Mouse (Mus musculus): ENCODE results near the gene Ppip5k1. TPM values are rescaled to one million over a fixed set of nuclear protein-coding genes. Genes with fewer than 3 reads are reported as not detected.

Ppip5k1 gene
- polyA plus RNA-seq, 1 experiment from 2014 or later, result 17.4 TPM

DNA sequence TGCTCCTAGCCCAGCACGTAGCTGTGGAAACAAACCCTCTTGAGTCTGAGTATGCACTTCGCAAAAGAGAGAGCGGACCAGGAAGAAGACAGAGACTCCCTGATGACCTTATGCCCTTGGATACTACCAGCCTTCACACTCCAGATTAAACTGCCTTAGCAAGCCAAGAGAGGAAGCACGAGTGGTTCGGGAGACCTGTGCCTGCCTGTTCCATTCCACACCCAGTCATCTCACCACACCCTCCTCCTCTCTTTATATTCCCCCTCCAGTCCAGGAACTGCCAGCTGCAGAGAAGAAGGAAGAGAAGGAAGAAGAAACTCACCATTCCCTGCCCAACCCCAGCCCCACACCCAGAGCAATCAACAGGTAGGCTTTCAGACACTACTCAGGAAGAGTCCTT is 2.3 kb upstream of the Ppip5k1 start, which contains the start of gene Ckmt1:
Ckmt1 (plus strand) TSS at position 221 of the 400 bp plus-strand sequence.
- H3K4me3 ChIP-seq, result peak within 1 kb of the TSS; percentile 44
- no peaks in the 10 kb centered on the region for H3K36me3 ChIP-seq
- peak within 1 kb of the TSS; percentile 49 for H3K27ac ChIP-seq (replicated peaks)
- peak within 1 kb of the TSS; percentile 72 for H3K9ac ChIP-seq
- no peaks in the 10 kb centered on the region for H3K9me3 ChIP-seq
- ATAC-seq (ENCODE audit: low read depth), result no peak
- peaks cover 31% of the 10 kb centered on the region for H3K4me1 ChIP-seq (replicated peaks)
- WGBS, result 62% methylated on average over 5 of the region's 5 CpGs
- H3K4me2 ChIP-seq, result peak within 1 kb of the TSS; percentile 53
- H3K27me3 ChIP-seq, result peaks cover 54% of the 10 kb centered on the region

DNA sequence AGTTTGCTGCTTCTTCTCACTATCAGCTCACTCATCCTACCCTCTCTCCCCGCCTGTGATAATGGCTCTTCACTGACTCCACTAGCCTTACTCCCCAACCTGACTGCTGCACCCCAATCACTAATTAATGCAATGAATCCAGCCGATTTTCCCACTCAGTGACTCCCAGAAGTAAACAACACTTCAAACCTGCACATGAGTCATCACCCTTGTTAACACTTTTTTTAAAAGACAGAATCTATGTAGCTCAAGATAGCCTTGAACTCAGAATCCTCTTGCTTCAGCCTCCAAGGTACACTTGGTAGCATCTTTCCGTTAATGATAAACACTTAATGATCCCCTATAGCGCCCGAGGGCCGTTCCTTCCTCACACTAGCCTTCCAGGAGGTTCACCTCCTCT is 818 bp downstream of the Ppip5k1 start:
- Histone ChIP-seq H3K27ac (replicated peaks) (peak overlapping the region; percentile 92), H3K27me3 (peaks cover 36% of the 10 kb centered on the region), H3K4me2 (peak overlapping the region; percentile 72), H3K36me3 (peaks cover 10% of the 10 kb centered on the region), H3K9me3 (no peaks in the 10 kb centered on the region), H3K4me3 (peak overlapping the region; percentile 69), H3K4me1 (replicated peaks) (peaks cover 27% of the 10 kb centered on the region), H3K9ac (peak overlapping the region; percentile 88)
- WGBS, result 4% methylated on average over 6 of the region's 6 CpGs
- ATAC-seq (ENCODE audit: low read depth), result no peak

DNA sequence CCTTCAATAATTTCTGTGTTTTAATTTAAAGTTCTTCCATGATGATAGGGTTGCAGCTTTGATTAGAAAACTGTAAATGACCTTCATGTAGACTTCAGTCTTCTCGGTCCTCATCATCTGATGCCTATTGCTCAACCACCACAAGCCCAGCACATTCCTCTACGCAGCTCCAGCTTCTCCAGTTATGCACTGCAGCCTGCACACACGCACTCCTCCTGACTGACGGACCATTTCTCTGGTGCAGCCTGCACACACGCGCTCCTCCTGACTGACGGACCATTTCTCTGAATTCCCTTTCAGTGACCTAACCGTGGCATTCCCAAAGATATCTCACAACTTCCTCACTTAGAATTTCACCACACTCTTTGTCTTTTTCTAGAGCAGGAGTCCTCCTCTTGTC is 2.0 kb downstream of the Ppip5k1 start:
- peaks cover 25% of the 10 kb centered on the region for H3K27me3 ChIP-seq
- no peak overlapping the region for H3K4me2 ChIP-seq
- H3K9ac ChIP-seq, result no peak overlapping the region
- no peaks in the 10 kb centered on the region for H3K9me3 ChIP-seq
- H3K4me1 ChIP-seq (replicated peaks), result peaks cover 15% of the 10 kb centered on the region
- no peak overlapping the region for H3K27ac ChIP-seq (replicated peaks)
- no peak overlapping the region for H3K4me3 ChIP-seq
- peaks cover 20% of the 10 kb centered on the region for H3K36me3 ChIP-seq
- 77% methylated on average over 8 of the region's 8 CpGs for WGBS
- ATAC-seq (ENCODE audit: low read depth), result no peak

DNA sequence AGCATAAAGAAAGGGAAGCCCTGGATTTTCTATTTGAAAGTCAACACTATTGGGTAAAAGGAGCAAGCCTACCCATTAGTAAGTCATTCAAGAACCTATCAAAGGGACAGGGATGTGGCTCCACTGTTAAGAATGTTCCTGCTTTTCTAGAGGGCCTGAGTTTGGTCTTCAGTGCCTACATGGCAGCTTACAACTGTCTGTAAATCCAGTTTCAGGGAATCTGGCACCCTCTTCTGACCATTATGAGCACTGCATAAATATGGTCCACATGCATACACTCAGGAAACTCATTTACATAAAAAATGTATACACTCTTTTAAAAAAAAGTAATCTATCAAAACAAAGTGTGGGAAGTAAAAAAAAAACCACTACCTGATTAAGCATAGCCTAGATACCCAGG is 16.1 kb downstream of the Ppip5k1 start:
- H3K4me3 ChIP-seq, result no peak overlapping the region
- ATAC-seq (ENCODE audit: low read depth), result no peak
- no peak overlapping the region for H3K9ac ChIP-seq
- H3K4me1 ChIP-seq (replicated peaks), result no peaks in the 10 kb centered on the region
- H3K4me2 ChIP-seq, result no peak overlapping the region
- no peaks in the 10 kb centered on the region for H3K27me3 ChIP-seq
- H3K36me3 ChIP-seq, result peaks cover 64% of the 10 kb centered on the region
- H3K27ac ChIP-seq (replicated peaks), result no peak overlapping the region
- H3K9me3 ChIP-seq, result no peaks in the 10 kb centered on the region

DNA sequence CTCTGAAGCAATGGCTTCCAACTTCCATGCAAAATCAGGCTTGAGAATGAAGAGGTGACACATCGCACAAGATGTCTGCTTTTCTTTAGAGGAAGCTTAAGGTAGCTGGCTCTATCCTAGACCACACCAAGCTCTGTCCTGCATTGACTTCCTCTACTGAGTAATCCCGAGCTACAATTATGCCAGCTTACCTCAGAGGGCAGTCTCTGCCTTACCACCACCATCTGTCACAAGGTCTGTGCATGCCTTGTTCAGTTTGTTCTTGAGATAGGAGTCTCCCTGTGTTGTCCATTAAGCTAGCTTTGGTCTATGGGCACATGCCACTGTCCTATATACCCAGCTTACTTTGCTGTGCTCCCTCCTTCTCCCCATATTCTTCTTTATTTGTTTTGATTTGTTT is 25.7 kb downstream of the Ppip5k1 start:
- H3K4me1 ChIP-seq (replicated peaks), result no peaks in the 10 kb centered on the region
- WGBS, result 95% methylated on average over 2 of the region's 2 CpGs
- H3K9ac ChIP-seq, result no peak overlapping the region
- no peak overlapping the region for H3K4me2 ChIP-seq
- ATAC-seq (ENCODE audit: low read depth), result no peak
- H3K27ac ChIP-seq (replicated peaks), result no peak overlapping the region
- H3K36me3 ChIP-seq, result peaks cover 62% of the 10 kb centered on the region
- H3K4me3 ChIP-seq, result no peak overlapping the region
- no peaks in the 10 kb centered on the region for H3K27me3 ChIP-seq
- no peaks in the 10 kb centered on the region for H3K9me3 ChIP-seq

DNA sequence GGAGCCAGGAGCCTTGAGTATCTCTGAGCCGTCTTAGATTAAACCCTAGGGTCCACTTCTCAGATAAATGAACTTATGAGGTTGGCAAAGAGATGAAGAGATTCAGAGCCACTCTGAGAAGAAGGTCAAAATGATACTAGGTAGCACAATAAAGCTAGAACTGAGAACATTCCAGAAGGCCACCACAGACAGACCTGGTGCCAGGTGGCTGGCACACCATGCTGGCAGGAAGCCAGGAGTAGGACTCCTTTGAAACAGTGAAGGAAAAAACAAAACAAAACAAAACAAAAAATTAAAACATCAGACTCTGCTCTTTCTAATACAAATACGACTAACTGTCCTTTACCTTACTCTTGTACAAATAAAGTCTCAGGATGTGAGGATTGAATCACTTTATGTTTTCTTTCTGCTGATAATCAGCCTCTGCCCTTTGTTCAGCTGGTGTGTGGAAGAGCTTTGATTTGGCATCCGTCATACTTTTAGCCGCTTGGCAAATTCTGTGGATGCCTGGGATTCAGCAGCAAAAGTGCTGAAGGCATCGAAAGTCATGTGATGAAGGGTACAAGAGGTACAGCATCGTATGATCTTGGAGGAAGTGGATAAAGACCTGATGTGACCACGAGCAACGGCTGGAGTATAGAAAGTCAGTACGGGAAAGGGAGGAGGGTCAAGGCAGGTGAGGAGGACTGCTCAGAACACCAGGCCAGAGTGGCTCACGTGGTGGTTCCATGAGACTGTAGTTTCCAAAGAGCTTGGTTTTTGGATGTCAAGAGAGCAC is 31.3 kb downstream of the Ppip5k1 start:
- WGBS, result 88% methylated on average over 10 of the region's 10 CpGs

DNA sequence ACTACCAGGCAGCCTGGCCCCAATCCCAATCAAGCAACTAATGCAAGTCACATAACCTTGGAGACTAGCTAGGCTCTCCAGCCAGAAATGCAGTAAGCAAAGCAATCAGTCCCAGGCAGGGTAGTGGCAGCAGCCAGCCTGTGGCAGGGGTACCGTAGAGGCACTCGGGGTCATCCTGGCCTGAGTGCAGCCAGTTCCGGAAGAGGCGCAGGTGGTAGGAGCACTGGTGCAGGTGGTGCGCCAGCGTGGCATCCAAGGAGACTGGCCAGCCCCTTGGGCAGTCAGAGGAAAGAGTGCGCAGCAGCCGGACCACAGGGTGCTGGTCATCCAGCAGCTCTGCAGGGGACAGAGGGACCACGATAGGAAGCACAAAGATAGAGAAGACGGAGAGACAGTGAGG is 32.2 kb downstream of the Ppip5k1 start:
- H3K4me1 ChIP-seq (replicated peaks), result no peaks in the 10 kb centered on the region
- no peak overlapping the region for H3K27ac ChIP-seq (replicated peaks)
- H3K4me2 ChIP-seq, result no peak overlapping the region
- 91% methylated on average over 10 of the region's 10 CpGs for WGBS
- no peak for ATAC-seq (ENCODE audit: low read depth)
- no peaks in the 10 kb centered on the region for H3K9me3 ChIP-seq
- H3K36me3 ChIP-seq, result peaks cover 42% of the 10 kb centered on the region
- no peak overlapping the region for H3K9ac ChIP-seq
- H3K27me3 ChIP-seq, result no peaks in the 10 kb centered on the region
- no peak overlapping the region for H3K4me3 ChIP-seq

More for the DNA sequence above, 31.3 kb downstream of the Ppip5k1 start:
- H3K36me3 ChIP-seq, result peaks cover 44% of the 10 kb centered on the region
- H3K9ac ChIP-seq, result no peak overlapping the region
- H3K27ac ChIP-seq (replicated peaks), result no peak overlapping the region
- H3K9me3 ChIP-seq, result no peaks in the 10 kb centered on the region
- no peak overlapping the region for H3K4me3 ChIP-seq
- ATAC-seq (ENCODE audit: low read depth), result no peak
- H3K4me1 ChIP-seq (replicated peaks), result no peaks in the 10 kb centered on the region
- no peaks in the 10 kb centered on the region for H3K27me3 ChIP-seq
- H3K4me2 ChIP-seq, result no peak overlapping the region

DNA sequence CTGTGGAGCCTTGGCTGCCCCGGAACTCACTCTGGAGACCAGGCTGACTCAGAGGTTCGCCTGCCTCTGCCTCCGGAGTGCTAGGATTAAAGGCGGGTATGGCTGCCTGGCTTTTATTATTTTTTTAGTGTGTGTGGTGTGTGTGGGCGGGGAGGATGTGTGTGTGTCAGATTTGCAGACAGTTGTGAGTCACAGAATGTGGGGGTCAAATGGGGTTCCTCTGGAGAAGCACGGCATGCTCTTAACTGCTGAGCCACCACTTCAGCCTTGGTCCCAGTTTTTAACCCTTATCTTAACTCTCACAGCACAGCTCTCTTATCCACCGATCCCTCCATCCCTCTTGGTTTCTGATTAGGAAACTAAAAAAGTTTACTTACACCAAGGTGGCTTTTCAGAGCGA is 38.9 kb downstream of the Ppip5k1 start:
- ATAC-seq (ENCODE audit: low read depth), result no peak
- Histone ChIP-seq H3K4me2 (no peak overlapping the region), H3K27me3 (no peaks in the 10 kb centered on the region), H3K36me3 (peaks cover 39% of the 10 kb centered on the region), H3K4me3 (no peak overlapping the region), H3K9ac (no peak overlapping the region), H3K4me1 (replicated peaks) (no peaks in the 10 kb centered on the region), H3K27ac (replicated peaks) (no peak overlapping the region), H3K9me3 (no peaks in the 10 kb centered on the region)
- 87% methylated on average over 8 of the region's 8 CpGs for WGBS

DNA sequence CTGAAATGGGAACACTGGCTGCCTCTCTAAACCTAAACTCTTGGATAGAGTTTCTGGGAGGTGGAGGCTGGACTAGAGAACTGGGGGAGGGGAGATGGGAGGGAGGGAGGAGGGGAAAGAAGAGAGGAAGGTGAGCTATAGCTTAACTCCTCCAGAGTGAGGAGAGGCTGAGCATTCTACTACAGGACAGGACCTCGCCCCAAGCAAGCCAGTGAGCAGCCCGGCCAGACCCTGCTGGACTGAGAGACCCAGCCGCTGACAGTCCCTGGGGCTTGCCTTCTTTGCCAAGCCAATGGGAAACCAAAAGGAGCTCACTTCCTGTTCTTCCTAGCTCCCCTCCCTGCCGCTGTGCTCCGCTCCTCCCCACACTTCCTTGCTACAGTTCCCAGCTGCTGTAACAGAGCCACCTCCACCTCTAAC is 46.2 kb downstream of the Ppip5k1 start:
- H3K9me3 ChIP-seq, result no peaks in the 10 kb centered on the region
- H3K27ac ChIP-seq (replicated peaks), result no peak overlapping the region
- 41% methylated on average over 5 of the region's 5 CpGs for WGBS
- H3K9ac ChIP-seq, result no peak overlapping the region
- H3K27me3 ChIP-seq, result no peaks in the 10 kb centered on the region
- H3K4me1 ChIP-seq (replicated peaks), result peaks cover 4% of the 10 kb centered on the region; the same call in 1 of the 2 replicates
- no peak overlapping the region for H3K4me3 ChIP-seq
- peak overlapping the region; percentile 11; the same call in 1 of the 2 replicates for H3K4me2 ChIP-seq
- ATAC-seq (ENCODE audit: low read depth), result no peak
- H3K36me3 ChIP-seq, result peaks cover 70% of the 10 kb centered on the region

DNA sequence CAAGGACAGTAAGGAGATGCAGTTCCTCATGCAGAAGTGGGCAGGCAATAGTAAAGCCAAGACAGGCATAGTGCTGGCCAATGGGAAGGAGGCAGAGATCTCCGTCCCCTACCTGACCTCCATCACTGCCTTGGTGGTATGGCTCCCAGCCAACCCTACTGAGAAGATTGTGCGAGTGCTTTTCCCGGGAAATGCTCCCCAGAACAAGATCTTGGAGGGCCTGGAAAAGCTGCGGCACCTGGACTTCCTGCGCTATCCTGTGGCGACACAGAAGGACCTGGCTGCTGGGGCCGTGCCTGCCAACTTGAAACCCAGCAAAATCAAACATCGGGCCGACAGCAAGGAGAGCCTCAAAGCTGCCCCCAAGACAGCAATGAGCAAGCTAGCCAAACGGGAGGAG is 55.2 kb downstream of the Ppip5k1 start:
- Histone ChIP-seq H3K36me3 (peaks cover 66% of the 10 kb centered on the region), H3K4me2 (no peak overlapping the region), H3K9ac (no peak overlapping the region), H3K9me3 (no peaks in the 10 kb centered on the region), H3K4me3 (no peak overlapping the region), H3K27me3 (no peaks in the 10 kb centered on the region), H3K4me1 (replicated peaks) (peaks cover 36% of the 10 kb centered on the region), H3K27ac (replicated peaks) (no peak overlapping the region)
- no peak for ATAC-seq (ENCODE audit: low read depth)
- WGBS, result 87% methylated on average over 10 of the region's 10 CpGs

DNA sequence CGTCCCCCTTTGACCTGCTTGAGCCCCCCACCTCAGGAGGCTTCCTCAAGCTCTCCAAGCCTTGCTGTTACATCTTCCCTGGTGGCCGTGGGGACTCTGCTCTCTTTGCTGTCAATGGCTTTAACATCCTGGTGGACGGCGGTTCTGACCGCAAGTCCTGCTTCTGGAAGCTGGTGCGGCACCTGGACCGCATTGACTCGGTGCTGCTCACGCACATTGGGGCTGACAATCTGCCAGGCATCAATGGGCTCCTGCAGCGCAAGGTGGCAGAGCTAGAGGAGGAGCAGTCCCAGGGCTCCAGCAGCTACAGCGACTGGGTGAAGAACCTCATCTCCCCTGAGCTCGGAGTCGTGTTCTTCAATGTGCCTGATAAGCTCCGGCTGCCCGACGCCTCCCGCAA is 55.7 kb downstream of the Ppip5k1 start:
- no peak overlapping the region for H3K9ac ChIP-seq
- WGBS, result 88% methylated on average over 17 of the region's 17 CpGs
- peaks cover 42% of the 10 kb centered on the region for H3K4me1 ChIP-seq (replicated peaks)
- peaks cover 60% of the 10 kb centered on the region for H3K36me3 ChIP-seq
- ATAC-seq (ENCODE audit: low read depth), result no peak
- no peak overlapping the region for H3K4me3 ChIP-seq
- H3K27me3 ChIP-seq, result no peaks in the 10 kb centered on the region
- H3K27ac ChIP-seq (replicated peaks), result no peak overlapping the region
- no peaks in the 10 kb centered on the region for H3K9me3 ChIP-seq
- H3K4me2 ChIP-seq, result no peak overlapping the region

DNA sequence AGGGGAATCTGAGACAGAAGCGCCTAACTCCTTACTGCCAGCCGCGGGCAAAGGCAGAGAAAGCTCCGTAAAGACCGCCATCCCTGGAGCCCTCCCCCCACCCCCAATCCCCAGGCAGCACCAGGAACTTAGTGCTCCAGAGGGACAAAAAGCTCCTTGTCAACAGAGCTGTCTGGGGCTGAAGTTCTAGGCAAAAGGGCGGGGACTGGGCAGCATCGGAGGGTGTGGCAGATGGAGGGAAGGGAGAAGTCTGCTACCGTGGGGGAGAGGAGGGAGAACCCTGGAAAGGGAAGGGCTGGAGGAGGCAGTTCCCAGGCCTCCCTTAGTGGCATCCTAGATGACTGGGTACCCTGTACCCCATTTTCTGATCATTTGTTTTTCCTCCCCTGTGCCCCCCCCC is 57.1 kb downstream of the Ppip5k1 start:
- Histone ChIP-seq H3K4me3 (peak overlapping the region; percentile 65), H3K27me3 (no peaks in the 10 kb centered on the region), H3K27ac (replicated peaks) (no peak overlapping the region), H3K4me1 (replicated peaks) (peaks cover 52% of the 10 kb centered on the region), H3K36me3 (peaks cover 47% of the 10 kb centered on the region), H3K9ac (peak overlapping the region; percentile 81; the same call in 1 of the 2 replicates), H3K9me3 (no peaks in the 10 kb centered on the region), H3K4me2 (peak overlapping the region; percentile 93)
- 3% methylated on average over 8 of the region's 8 CpGs for WGBS
- no peak for ATAC-seq (ENCODE audit: low read depth)

DNA sequence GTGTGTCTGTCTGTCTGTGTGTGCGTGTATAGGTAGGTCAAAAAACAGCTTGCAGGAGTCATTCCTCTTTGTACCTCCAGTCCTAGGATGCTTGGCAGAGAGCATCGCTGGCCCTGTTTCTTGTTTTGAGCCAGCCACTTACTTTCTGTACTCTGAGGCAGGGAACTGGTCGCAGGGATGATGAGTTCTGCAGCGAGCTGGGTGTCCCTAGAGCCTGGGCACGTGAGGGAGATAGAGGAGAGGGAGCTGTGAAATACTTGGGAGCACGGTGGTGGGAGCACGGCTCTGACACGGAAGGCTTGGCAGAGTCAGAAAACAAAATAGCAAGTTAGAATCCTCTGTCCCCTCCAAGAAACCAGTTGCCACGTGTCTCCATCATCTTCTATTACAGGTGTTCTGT is 57.5 kb downstream of the Ppip5k1 start:
- Histone ChIP-seq H3K4me1 (replicated peaks) (peaks cover 52% of the 10 kb centered on the region), H3K9ac (peak overlapping the region; percentile 81), H3K27ac (replicated peaks) (peak overlapping the region; percentile 89)

More for the DNA sequence above, 57.5 kb downstream of the Ppip5k1 start:
- H3K9me3 ChIP-seq, result no peaks in the 10 kb centered on the region
- WGBS, result 9% methylated on average over 9 of the region's 9 CpGs
- H3K36me3 ChIP-seq, result peaks cover 42% of the 10 kb centered on the region
- ATAC-seq (ENCODE audit: low read depth), result no peak
- H3K4me3 ChIP-seq, result peak overlapping the region; percentile 65
- H3K27me3 ChIP-seq, result no peaks in the 10 kb centered on the region
- H3K4me2 ChIP-seq, result peak overlapping the region; percentile 93
